Mouse (Mus musculus) left cerebral cortex, adult 8-10 months (tissue): Measurements from ENCODE around the gene Pafah2. TPM values are rescaled to one million over a fixed set of nuclear protein-coding genes. Genes with fewer than 3 reads are reported as not detected.
"Not testable (repeated sequence)": the region's sequence is repeated elsewhere in the genome, so short reads cannot be mapped to it uniquely, and the experiment has no call there.

ENCODE experiments used
- DNase-seq, 2 experiments: peaks; one replicate each; pipeline ENCODE4 v3.0.0; 2022; ENCODE audit warnings: low spot score in 2 of 2
- total RNA-seq, 4 experiments: library from RNA; stranded (reverse); gene quantifications; 2 replicates each; pipeline ENCODE4 v1.2.4; 2022

Gene Pafah2
- total RNA-seq, 4 experiments from 2014 or later: 5.8 to 8.7 (median 6.8) TPM

DNA sequence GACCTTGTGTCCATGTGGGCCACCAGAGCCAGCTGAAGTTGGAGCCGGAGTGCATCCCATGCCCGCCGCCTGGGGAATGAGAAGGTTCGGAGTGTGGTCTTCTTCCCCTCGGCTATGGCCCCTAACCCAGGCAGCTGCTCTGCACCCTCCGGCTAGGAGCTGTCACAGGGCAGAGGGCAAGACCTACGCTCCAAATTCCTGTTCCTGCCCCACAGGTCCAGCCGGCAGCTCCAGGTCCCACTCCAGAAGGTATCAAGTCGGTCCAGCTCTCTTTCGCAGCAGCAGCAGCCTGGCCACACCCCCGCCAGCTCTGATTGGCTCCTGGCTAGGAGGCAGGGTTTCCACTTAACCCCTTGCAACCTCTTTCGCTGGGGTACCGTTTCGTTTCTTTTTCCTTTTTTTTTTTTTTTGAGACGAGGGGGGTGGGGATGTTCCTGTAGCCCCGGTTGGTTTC is 23.8 kb upstream of the Pafah2 start:
- DNase-seq: peak; percentile 70 to 77

GRCm38 (mm10) chr4:134373295-134373694 is 22.8 kb upstream of the Pafah2 start:
- DNase-seq: no peak

DNA sequence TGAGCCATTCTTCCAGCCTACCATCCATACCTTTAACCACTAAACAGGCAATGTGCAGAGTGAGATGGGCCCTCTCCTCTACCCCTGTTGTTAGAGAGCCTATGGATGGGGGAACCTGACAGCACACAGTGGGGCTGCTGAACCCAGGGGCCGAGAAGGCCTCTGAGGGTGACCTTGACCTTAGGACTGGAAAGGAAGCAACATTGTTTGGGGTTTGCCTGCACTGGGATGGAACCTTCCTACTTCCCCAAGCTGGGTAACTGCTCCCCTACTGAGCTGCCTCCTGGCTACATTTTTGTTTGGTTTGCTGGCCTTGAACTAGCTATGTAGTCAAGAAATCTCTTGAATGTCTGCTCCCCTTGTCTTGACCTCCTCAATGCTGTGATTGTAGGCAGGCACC is 21.8 kb upstream of the Pafah2 start:
- DNase-seq: no peak

DNA sequence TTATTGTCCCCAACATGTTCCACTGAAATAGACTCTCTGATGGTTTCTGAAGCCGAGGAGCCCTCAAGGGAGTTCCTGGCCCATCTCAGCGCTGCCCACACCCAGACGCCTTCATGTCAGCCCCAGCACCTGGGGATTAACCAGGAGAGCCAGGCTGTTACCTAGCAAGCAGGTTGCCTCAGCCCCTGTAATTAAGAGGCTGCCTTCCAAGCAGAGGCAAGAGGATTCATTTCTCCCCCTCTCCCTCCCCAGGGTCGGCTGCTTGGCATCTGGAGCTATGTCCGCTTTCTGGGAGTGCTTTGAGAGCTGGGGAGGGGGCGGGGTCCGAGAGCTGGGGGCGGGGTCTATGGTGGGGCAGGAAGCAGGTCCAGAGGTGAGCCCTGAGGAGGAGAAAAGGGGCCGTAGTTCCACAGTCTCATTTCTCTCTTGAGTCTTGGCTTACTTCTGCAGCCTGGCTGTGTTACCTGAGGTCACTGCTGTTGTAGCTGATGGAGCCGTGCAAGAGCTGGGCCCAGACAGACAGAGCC is 18.0 kb upstream of the Pafah2 start:
- no peak for DNase-seq

DNA sequence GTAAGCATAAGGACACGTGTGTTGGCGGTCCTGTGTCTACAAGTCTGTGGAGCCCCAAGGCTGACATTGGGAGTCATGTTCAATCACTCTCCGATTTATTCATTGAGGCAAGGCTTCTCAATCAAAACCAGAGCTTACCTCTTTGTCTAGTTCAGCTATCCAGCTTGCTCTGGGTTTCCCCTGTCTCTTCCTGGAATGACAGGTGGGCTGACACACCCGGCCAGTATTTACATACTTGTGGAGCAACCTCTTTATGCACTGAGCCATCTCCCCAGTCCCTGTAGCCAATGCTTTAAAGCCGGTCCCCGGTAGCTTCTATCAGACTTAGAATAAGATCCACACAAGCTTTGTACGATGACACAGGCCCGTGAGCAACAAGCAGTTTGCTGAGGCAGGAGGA is 16.6 kb upstream of the Pafah2 start:
- DNase-seq: no peak

DNA sequence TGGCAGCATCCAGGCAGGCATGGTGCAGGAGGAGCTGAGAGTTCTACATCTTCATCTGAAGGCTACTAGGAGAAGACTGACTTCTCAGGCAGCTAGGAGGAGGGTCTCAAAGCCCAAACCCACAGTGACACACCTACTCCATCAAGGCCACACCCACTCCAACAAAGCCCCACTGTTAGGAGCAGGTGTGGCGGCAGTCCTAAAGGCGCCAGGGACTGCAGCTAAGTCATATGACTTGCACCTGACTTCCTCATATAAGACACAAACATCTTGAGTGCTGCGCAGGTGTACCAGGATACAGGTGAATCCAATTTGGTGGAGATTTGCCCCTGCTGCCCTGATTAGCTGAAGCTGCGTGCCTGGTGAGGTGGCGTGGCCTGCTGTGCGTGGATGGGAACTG is 12.4 kb upstream of the Pafah2 start, which contains the start of gene Extl1:
Extl1 (minus strand) TSS at position 101 of the 400 bp plus-strand sequence.
- not testable (repeated sequence) for DNase-seq

GRCm38 (mm10) chr4:134387268-134387667 is 8.9 kb upstream of the Pafah2 start:
- no peak for DNase-seq

- DNase-seq: no peak
Observed at GRCm38 (mm10) chr4:134388397-134388796, 7.7 kb upstream of the Pafah2 start.

- DNase-seq: no peak
Observed at GRCm38 (mm10) chr4:134391636-134392035, 4.5 kb upstream of the Pafah2 start.

GRCm38 (mm10) chr4:134392595-134392994 is 3.5 kb upstream of the Pafah2 start:
- DNase-seq: no peak

- no peak for DNase-seq
Observed at GRCm38 (mm10) chr4:134393026-134393425, 3.1 kb upstream of the Pafah2 start.

DNA sequence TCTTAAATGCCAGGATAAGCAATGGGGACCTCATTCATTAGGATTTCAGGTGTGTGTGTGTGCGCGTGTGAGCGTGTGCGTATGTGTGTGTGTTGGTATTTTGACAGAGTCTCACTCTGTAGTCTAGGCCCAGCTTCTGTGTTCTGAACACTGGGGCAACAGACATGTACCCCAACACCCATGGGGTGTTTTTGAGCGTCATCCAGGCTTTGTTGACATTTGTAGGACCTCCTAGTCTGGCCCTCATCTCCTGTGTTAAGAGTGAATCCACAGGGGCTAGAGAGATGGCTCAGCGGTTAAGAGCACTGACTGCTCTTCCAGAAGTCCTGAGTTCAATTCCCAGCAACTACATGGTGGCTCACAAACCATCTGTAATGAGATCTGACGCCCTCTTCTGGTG is 978 bp upstream of the Pafah2 start:
- DNase-seq: no peak

DNA sequence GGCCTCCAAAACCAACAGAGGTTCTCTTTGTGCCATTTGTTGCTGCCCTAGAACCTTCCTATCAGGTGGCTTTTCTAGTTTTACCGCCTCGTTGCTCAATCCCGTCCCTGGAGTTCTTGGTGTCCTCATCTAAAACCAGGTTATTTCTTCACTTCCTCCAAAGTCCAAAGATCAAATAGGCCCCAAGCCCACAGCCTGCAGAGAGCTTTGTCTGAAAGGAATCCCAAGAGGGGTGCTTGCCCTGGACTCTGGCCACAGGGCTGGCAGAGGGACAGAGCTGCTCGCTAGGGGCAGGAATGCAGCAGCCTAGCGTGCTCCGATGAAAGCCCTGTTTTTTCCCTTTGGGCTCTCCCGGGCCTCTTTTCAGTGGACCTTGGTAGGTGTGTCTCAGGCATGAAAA is 1.0 kb downstream of the Pafah2 start:
- DNase-seq: no peak

- no peak for DNase-seq
Observed at GRCm38 (mm10) chr4:134397732-134398131, 1.6 kb downstream of the Pafah2 start.

DNA sequence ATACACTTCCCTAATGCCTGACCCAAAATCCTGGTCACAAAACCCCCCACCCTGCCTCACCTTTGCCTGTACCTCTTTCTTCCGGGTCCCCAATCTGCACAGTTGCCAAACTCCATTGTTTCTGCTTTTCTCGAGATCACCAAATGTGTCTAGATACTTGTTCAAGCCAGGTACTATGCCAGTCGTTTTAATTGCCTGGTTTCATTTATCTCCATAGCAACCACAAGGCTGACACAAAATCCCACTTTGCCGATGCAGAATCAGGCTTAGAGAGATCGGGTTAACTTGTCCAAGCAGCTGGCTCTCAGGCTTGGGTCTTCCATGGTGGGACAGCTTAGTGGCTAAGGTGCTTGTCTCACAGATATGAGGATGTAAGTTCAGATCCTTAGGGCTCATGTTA is 4.1 kb downstream of the Pafah2 start:
- no peak for DNase-seq

DNA sequence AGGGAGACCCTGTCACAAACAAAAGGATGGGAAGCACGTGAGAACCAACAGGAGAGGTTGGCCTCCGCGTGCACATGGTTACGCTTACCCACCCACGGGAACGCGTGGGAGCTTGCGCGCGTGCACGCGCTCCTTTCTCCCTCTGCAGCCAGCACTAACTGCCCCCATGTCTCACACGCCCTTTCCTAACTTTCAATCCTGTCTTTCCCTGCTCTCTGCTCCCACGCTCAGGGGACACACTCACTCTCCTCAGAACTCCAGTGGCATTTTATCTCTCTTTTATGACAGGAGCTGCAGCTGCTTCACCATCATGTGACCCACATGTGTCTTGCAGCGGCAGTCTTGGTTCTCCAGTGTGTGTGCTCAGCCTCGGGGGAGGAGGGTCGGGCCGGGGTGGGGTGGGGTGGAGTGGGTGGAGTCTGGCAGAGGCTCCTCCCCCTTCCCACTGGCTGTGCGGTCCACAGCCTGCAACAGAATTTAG is 5.1 kb downstream of the Pafah2 start:
- peak; percentile 68 to 90 for DNase-seq

GRCm38 (mm10) chr4:134401856-134402570 is 5.9 kb downstream of the Pafah2 start:
- no peak for DNase-seq

DNA sequence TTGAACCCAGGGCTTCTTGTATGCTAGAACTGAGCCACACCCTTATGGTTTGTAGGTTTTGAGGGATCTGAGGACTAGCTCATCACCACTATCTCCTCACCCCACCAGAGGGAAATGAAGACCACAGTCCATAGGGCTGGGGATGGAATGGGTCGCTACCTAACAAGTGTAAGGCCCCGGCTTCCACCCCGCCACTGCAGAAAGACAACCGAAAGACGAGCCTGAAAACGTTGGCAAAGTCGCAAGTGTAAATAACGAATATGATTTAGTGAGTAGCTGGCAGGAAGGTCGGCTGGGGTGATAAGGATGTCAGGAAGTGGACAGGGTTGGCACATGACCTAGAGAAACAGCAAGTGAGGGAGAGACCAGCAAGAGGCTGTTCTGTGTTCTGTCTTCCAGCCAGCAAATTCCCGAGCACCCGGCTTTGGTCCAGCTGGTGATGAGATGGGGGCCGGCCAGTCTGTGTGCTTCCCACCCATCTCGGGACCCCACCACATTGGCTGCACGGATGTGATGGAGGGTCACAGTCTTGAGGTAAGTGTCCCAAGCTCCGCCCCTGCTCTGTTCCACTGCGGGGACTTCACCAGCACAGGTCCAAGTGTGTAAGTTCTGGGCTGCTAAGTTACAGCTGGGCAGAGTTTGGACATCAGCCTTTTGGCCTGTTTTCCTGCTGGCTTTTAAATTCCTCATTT is 6.6 kb downstream of the Pafah2 start:
- no peak for DNase-seq

- no peak for DNase-seq
Observed at GRCm38 (mm10) chr4:134403721-134404120, 7.6 kb downstream of the Pafah2 start.

- DNase-seq: no peak
Observed at GRCm38 (mm10) chr4:134409286-134409685, 13.2 kb downstream of the Pafah2 start.

GRCm38 (mm10) chr4:134416177-134416576 is 20.1 kb downstream of the Pafah2 start:
- peak in 1 of 2 experiments; percentile 67 for DNase-seq

DNA sequence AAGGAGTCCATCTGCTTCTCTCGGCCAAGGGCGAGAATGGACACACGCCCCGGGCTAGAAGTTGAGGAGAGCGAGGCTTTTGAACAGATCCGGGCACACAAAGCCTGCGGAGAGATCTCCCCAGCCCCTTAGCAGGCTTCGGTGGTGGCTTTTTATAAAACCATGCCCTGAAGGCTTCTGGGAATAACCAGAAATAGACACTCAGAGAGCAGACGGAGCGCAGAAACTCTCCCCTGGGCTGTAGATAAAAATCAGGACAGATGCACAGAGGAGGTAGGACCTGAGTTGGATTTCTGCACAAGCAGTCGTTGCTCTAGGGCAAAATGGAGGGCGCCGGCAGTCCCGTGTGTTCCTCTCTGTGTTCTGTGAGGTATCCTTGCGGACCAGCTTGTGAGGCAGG is 20.5 kb downstream of the Pafah2 start:
- DNase-seq: peak in 1 of 2 experiments; percentile 64
